14 mouse cellular contexts compared by ENCODE assay signal in the genomic region with DNA sequence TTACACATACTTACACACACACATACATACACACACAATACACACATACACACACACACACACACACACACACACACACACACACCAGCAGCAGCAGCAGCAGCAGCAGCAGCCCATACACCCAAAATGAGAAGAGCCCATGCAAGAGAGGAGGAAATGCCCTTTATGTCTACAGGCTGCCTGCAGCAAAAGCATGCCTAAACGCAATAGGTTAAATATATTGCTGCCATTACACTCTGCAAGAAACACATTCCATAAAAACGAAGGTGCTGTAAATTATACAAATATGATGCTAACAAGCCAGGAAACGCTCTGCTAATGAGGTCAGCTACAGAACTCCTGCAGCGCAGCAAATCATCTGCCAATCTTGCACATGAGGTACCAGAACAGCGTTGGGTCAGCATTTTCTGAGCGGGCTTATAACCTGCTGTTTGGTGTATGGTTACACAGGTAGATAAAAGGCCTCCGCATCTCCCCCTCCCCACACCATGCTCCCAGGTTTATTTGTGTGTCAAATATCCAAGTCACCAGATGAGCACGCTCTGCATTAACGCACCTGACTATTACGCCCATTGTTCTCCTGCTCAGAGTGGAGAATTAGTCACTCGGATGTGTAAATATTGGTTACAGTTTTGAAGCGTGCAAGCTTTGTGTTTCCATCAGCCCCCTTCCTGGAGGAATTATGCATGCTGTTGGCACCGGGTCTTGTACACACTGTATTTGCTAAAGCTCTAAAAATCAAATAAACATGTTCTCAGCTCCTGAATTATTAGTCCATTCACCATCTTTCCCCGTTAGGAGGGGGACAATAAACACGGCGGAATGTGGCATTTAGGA.
DNase-seq lines count a peak whose midpoint lies in the region; ATAC-seq and TF ChIP-seq lines count a peak whose summit lies in the region.
"Had no signal": no experiment of that assay in that cellular context is flagged by ENCODE, and none has a peak within 500 bp of the region (broad histone marks: within the 10 kb centered on the region; RNA-seq: fewer than 3 reads in every experiment).

No protein-coding gene starts in this region.

- no peak overlapping the region for H3K4me2 ChIP-seq in hindbrain, embryonic 14.5 days (replicated peaks)
- no peak overlapping the region for H3K4me2 ChIP-seq in hindbrain, embryonic 12.5 days (replicated peaks)
- H3K4me2 ChIP-seq in neural tube, embryonic 13.5 days = no peak overlapping the region

- H3K4me1 ChIP-seq in hindbrain, embryonic 14.5 days (replicated peaks; ENCODE audit: control insufficient read depth, insufficient read depth, low read length) = peaks cover 6% of the 10 kb centered on the region; the same call in 1 of the 2 replicates
- H3K4me1 ChIP-seq in hindbrain, embryonic 12.5 days = no peaks in the 10 kb centered on the region
- H3K4me1 ChIP-seq in neural tube, embryonic 13.5 days (replicated peaks) = peaks cover 26% of the 10 kb centered on the region; the same call in 1 of the 2 replicates
- no peaks in the 10 kb centered on the region for H3K4me1 ChIP-seq in kidney, adult 2 months (ENCODE audit: control insufficient read depth, insufficient read depth, low read length)

- no peak overlapping the region for H3K9ac ChIP-seq in hindbrain, embryonic 14.5 days
- H3K9ac ChIP-seq in hindbrain, embryonic 12.5 days = no peak overlapping the region
- H3K9ac ChIP-seq in neural tube, embryonic 13.5 days = no peak overlapping the region
- H3K9ac ChIP-seq: liver, postnatal 0 days had no signal

- ATAC-seq in hindbrain, embryonic 14.5 days (ENCODE audit: low FRiP score) = peak; percentile 48; the same call in 1 of the 2 replicates
- ATAC-seq in hindbrain, embryonic 12.5 days (ENCODE audit: low FRiP score) = no peak
- peak; percentile 78 for ATAC-seq in neural tube, embryonic 13.5 days (ENCODE audit: low read depth)
- ATAC-seq: liver, postnatal 0 days; Patski had no signal

- peak overlapping the region; percentile 3; the same call in 1 of the 2 replicates for H3K27ac ChIP-seq in hindbrain, embryonic 14.5 days
- H3K27ac ChIP-seq in hindbrain, embryonic 12.5 days = no peak overlapping the region
- peak overlapping the region; percentile 47 for H3K27ac ChIP-seq in neural tube, embryonic 13.5 days (replicated peaks)
- H3K27ac ChIP-seq in kidney, adult 2 months (ENCODE audit: insufficient read depth, low read depth, low read length) = no peak overlapping the region

- H3K36me3 ChIP-seq in hindbrain, embryonic 14.5 days (replicated peaks; ENCODE audit: control insufficient read depth, insufficient read depth) = no peaks in the 10 kb centered on the region
- no peaks in the 10 kb centered on the region for H3K36me3 ChIP-seq in hindbrain, embryonic 12.5 days
- H3K36me3 ChIP-seq in neural tube, embryonic 13.5 days = no peaks in the 10 kb centered on the region
- no peaks in the 10 kb centered on the region for H3K36me3 ChIP-seq in kidney, adult 2 months (ENCODE audit: control insufficient read depth, insufficient read depth, low read length)

- H3K27me3 ChIP-seq in hindbrain, embryonic 14.5 days (ENCODE audit: control insufficient read depth, insufficient read depth, low read length) = no peaks in the 10 kb centered on the region
- H3K27me3 ChIP-seq in hindbrain, embryonic 12.5 days = no peaks in the 10 kb centered on the region
- H3K27me3 ChIP-seq in neural tube, embryonic 13.5 days = peaks cover 5% of the 10 kb centered on the region; the same call in 1 of the 2 replicates
- no peaks in the 10 kb centered on the region for H3K27me3 ChIP-seq in kidney, adult 2 months (replicated peaks; ENCODE audit: control insufficient read depth, insufficient read depth, low read length)

- H3K4me3 ChIP-seq in hindbrain, embryonic 14.5 days (replicated peaks; ENCODE audit: low read length) = no peak overlapping the region
- no peak overlapping the region for H3K4me3 ChIP-seq in hindbrain, embryonic 12.5 days
- H3K4me3 ChIP-seq in neural tube, embryonic 13.5 days = no peak overlapping the region
- H3K4me3 ChIP-seq in kidney, adult 2 months (ENCODE audit: insufficient read depth, low read depth, low read length) = no peak overlapping the region
- H3K4me3 ChIP-seq: erythroblast, embryonic 14.5 days had no signal

- 0 out of 2 replicates have a peak, but pooled peaks cover 3% of the 10 kb centered on the region for H3K9me3 ChIP-seq in hindbrain, embryonic 14.5 days (ENCODE audit: control insufficient read depth, low read length)
- 0 out of 2 replicates have a peak, but pooled peaks cover 6% of the 10 kb centered on the region for H3K9me3 ChIP-seq in hindbrain, embryonic 12.5 days (replicated peaks)
- no peaks in the 10 kb centered on the region for H3K9me3 ChIP-seq in neural tube, embryonic 13.5 days

- no peak for TF ChIP-seq POLR2A in kidney, adult 2 months (IDR thresholded peaks at IDR 0.05; ENCODE audit: low read depth, low read length)

- peak; percentile 45 for DNase-seq in hindbrain, embryonic 14.5 days (ENCODE audit: low spot score)
- DNase-seq in cerebellum, adult 11-12 months = peak; percentile 79
- DNase-seq in cerebellum, postnatal 25 days = peak; percentile 77 to 81
- no peak for DNase-seq in urinary bladder, postnatal 14 days (ENCODE audit: low spot score)
- DNase-seq in kidney, adult 2 months = no peak
- DNase-seq: adrenal gland, postnatal 10 days; gastrocnemius, postnatal 36 days; kidney, adult 11 months; liver, postnatal 0 days; thymus, postnatal 36 days had no signal

- WGBS in hindbrain, embryonic 14.5 days = 60% methylated on average over 16 of the region's 16 CpGs
- 79% methylated on average over 16 of the region's 16 CpGs for WGBS in hindbrain, embryonic 12.5 days
- 61% methylated on average over 16 of the region's 16 CpGs for WGBS in neural tube, embryonic 13.5 days
- WGBS in kidney, adult 2 months = 68% methylated on average over 16 of the region's 16 CpGs

- TF ChIP-seq CTCF in kidney, adult 2 months (conservative IDR thresholded peaks at IDR 0.05; ENCODE audit: insufficient read depth, insufficient read length, low read depth, low read length) = no peak

Comparison
In these comparisons a context has a peak if more than half of its experiments do, and no peak if none do; other contexts are left out.
1. H3K27ac ChIP-seq: peak in hindbrain, embryonic 14.5 days (single experiment) and neural tube, embryonic 13.5 days (single experiment); none in hindbrain, embryonic 12.5 days (single experiment) and kidney, adult 2 months (single experiment).
2. DNase-seq: peak in hindbrain, embryonic 14.5 days (single experiment), cerebellum, adult 11-12 months (single experiment) and cerebellum, postnatal 25 days (2 of 2); none in urinary bladder, postnatal 14 days (single experiment) and kidney, adult 2 months (single experiment).